Mouse (Mus musculus): ENCODE data around the gene Gfer. TPM values are rescaled to one million over a fixed set of nuclear protein-coding genes. Genes with fewer than 3 reads are reported as not detected.

Gene Gfer
- polyA plus RNA-seq, 1 experiment from 2014 or later, result 43.3 TPM

GRCm38 (mm10) chr17:24648731-24649377 is 47.1 kb downstream of the Gfer start:
- 0 out of 2 replicates have a peak, but pooled peaks cover 6% of the 10 kb centered on the region for H3K36me3 ChIP-seq (ENCODE audit: insufficient read depth, low read length)
- H3K4me1 ChIP-seq (replicated peaks; ENCODE audit: insufficient read depth, low read length), result peaks cover 33% of the 10 kb centered on the region
- no peaks in the 10 kb centered on the region for H3K27me3 ChIP-seq (ENCODE audit: insufficient read depth, low read length)
- no peak for DNase-seq (ENCODE audit: low spot score)
- 68% methylated on average over 10 of the region's 10 CpGs for WGBS
- H3K9me3 ChIP-seq (replicated peaks; ENCODE audit: low read length), result no peaks in the 10 kb centered on the region
- peak overlapping the region; percentile 80 for H3K4me2 ChIP-seq (ENCODE audit: low read length)
- H3K9ac ChIP-seq (ENCODE audit: low read depth, low read length), result peak overlapping the region; percentile 82; the same call in 1 of the 2 replicates
- ATAC-seq (replicated peaks; ENCODE audit: low FRiP score, low read depth), result no peak
- H3K4me3 ChIP-seq (replicated peaks; ENCODE audit: low read depth, low read length), result peak overlapping the region; percentile 65
- TF ChIP-seq CTCF (IDR thresholded peaks at IDR 0.05; ENCODE audit: low read depth), result peak; percentile 16; the same call in 1 of the 2 replicates
- H3K27ac ChIP-seq, result no peak overlapping the region

GRCm38 (mm10) chr17:24647493-24647892 is 48.5 kb downstream of the Gfer start:
- 69% methylated on average over 11 of the region's 11 CpGs for WGBS
- ATAC-seq (replicated peaks; ENCODE audit: low FRiP score, low read depth) (no peak), DNase-seq (ENCODE audit: low spot score) (no peak)
- TF ChIP-seq CTCF (IDR thresholded peaks at IDR 0.05; ENCODE audit: low read depth), result no peak
- H3K4me1 ChIP-seq (replicated peaks; ENCODE audit: insufficient read depth, low read length), result peaks cover 38% of the 10 kb centered on the region
- H3K4me2 ChIP-seq (ENCODE audit: low read length), result peak overlapping the region; percentile 80
- peak overlapping the region; percentile 16 for H3K4me3 ChIP-seq (replicated peaks; ENCODE audit: low read depth, low read length)
- H3K9ac ChIP-seq (ENCODE audit: low read depth, low read length), result peak overlapping the region; percentile 27; the same call in 1 of the 2 replicates
- H3K27ac ChIP-seq, result peak overlapping the region; percentile 48
- H3K9me3 ChIP-seq (replicated peaks; ENCODE audit: low read length), result no peaks in the 10 kb centered on the region
- H3K27me3 ChIP-seq (ENCODE audit: insufficient read depth, low read length), result no peaks in the 10 kb centered on the region
- 0 out of 2 replicates have a peak, but pooled peaks cover 6% of the 10 kb centered on the region for H3K36me3 ChIP-seq (ENCODE audit: insufficient read depth, low read length)

GRCm38 (mm10) chr17:24646381-24646780 is 49.6 kb downstream of the Gfer start:
- Histone ChIP-seq H3K4me1 (replicated peaks; ENCODE audit: insufficient read depth, low read length) (peaks cover 38% of the 10 kb centered on the region), H3K9me3 (replicated peaks; ENCODE audit: low read length) (no peaks in the 10 kb centered on the region)

GRCm38 (mm10) chr17:24645916-24646315 is 50.0 kb downstream of the Gfer start:
- H3K4me1 ChIP-seq (replicated peaks; ENCODE audit: insufficient read depth, low read length), result peaks cover 38% of the 10 kb centered on the region
- peak overlapping the region; percentile 46 for H3K4me2 ChIP-seq (ENCODE audit: low read length)
- H3K9me3 ChIP-seq (replicated peaks; ENCODE audit: low read length), result no peaks in the 10 kb centered on the region
- H3K36me3 ChIP-seq (ENCODE audit: insufficient read depth, low read length), result 0 out of 2 replicates have a peak, but pooled peaks cover 13% of the 10 kb centered on the region
- TF ChIP-seq CTCF (IDR thresholded peaks at IDR 0.05; ENCODE audit: low read depth), result no peak
- no peak overlapping the region for H3K9ac ChIP-seq (ENCODE audit: low read depth, low read length)
- H3K27ac ChIP-seq, result peak overlapping the region; percentile 84
- no peak overlapping the region for H3K4me3 ChIP-seq (replicated peaks; ENCODE audit: low read depth, low read length)
- ATAC-seq (replicated peaks; ENCODE audit: low FRiP score, low read depth) (no peak), DNase-seq (ENCODE audit: low spot score) (no peak)
- 68% methylated on average over 3 of the region's 3 CpGs for WGBS
- no peaks in the 10 kb centered on the region for H3K27me3 ChIP-seq (ENCODE audit: insufficient read depth, low read length)

More at GRCm38 (mm10) chr17:24646381-24646780, 49.6 kb downstream of the Gfer start:
- Histone ChIP-seq H3K4me3 (replicated peaks; ENCODE audit: low read depth, low read length) (no peak overlapping the region), H3K9ac (ENCODE audit: low read depth, low read length) (no peak overlapping the region), H3K4me2 (ENCODE audit: low read length) (peak overlapping the region; percentile 46; the same call in 1 of the 2 replicates), H3K27ac (peak overlapping the region; percentile 84), H3K36me3 (ENCODE audit: insufficient read depth, low read length) (0 out of 2 replicates have a peak, but pooled peaks cover 13% of the 10 kb centered on the region), H3K27me3 (ENCODE audit: insufficient read depth, low read length) (no peaks in the 10 kb centered on the region)
- DNase-seq (ENCODE audit: low spot score), result no peak
- TF ChIP-seq CTCF (IDR thresholded peaks at IDR 0.05; ENCODE audit: low read depth), result no peak
- no peak for ATAC-seq (replicated peaks; ENCODE audit: low FRiP score, low read depth)
- 70% methylated on average over 4 of the region's 4 CpGs for WGBS

GRCm38 (mm10) chr17:24644875-24645721 is 50.9 kb downstream of the Gfer start:
- ATAC-seq (replicated peaks; ENCODE audit: low FRiP score, low read depth) (peak; percentile 52), DNase-seq (ENCODE audit: low spot score) (peak; percentile 57)
- H3K4me1 ChIP-seq (replicated peaks; ENCODE audit: insufficient read depth, low read length), result peaks cover 34% of the 10 kb centered on the region
- H3K36me3 ChIP-seq (ENCODE audit: insufficient read depth, low read length), result 0 out of 2 replicates have a peak, but pooled peaks cover 13% of the 10 kb centered on the region
- H3K9me3 ChIP-seq (replicated peaks; ENCODE audit: low read length), result no peaks in the 10 kb centered on the region
- H3K9ac ChIP-seq (ENCODE audit: low read depth, low read length), result peak overlapping the region; percentile 47
- no peak for TF ChIP-seq CTCF (IDR thresholded peaks at IDR 0.05; ENCODE audit: low read depth)
- H3K27me3 ChIP-seq (ENCODE audit: insufficient read depth, low read length), result no peaks in the 10 kb centered on the region
- 0 out of 2 replicates have a peak overlapping the region, but pooled peaks have one; percentile 17 for H3K4me3 ChIP-seq (replicated peaks; ENCODE audit: low read depth, low read length)
- peak overlapping the region; percentile 46 for H3K4me2 ChIP-seq (ENCODE audit: low read length)
- WGBS, result 49% methylated on average over 9 of the region's 9 CpGs
- peak overlapping the region; percentile 84 for H3K27ac ChIP-seq

Measured in kidney, postnatal 0 days (tissue).